In the genomic region with DNA sequence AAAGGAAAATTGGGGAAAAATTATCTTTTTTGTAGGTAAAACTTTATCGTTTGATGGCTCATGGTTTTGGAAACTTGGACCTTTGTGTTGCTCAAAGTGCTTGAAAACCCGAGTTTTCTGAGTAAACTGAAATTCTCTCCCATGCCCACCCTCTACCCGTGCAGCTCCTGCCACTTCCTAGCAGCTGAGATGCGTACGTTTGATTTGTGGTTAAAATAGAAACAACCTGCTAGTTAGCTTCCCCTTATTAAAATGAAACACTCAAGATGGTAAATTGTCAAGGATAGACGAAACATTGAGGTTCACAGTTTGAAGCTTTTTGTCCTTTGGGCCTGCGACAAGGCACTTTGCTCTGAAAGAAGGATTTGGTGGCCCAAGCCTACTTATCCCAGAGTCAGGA, we compare ENCODE assay signal across 22 mouse cellular contexts.
DNase-seq lines count a peak whose midpoint lies in the region; ATAC-seq and TF ChIP-seq lines count a peak whose summit lies in the region.
"Had no signal": no experiment of that assay in that cellular context is flagged by ENCODE, and none has a peak within 500 bp of the region (broad histone marks: within the 10 kb centered on the region; RNA-seq: fewer than 3 reads in every experiment).

No protein-coding gene starts in this region.

- no peaks in the 10 kb centered on the region for H3K9me3 ChIP-seq in stomach, postnatal 0 days (ENCODE audit: control insufficient read depth, low read length)

- no peaks in the 10 kb centered on the region for H3K27me3 ChIP-seq in stomach, postnatal 0 days (ENCODE audit: control insufficient read depth, insufficient read depth, low read length)
- H3K27me3 ChIP-seq: CH12.LX, Patski had no signal

- H3K4me3 ChIP-seq in stomach, postnatal 0 days (ENCODE audit: low read depth, low read length) = no peak overlapping the region

- 86% methylated on average over 7 of the region's 7 CpGs for WGBS in stomach, postnatal 0 days

- H3K36me3 ChIP-seq in stomach, postnatal 0 days (ENCODE audit: control insufficient read depth, insufficient read depth, low read length) = no peaks in the 10 kb centered on the region
- H3K36me3 ChIP-seq: G1E had no signal

- no peak overlapping the region for H3K9ac ChIP-seq in stomach, postnatal 0 days (ENCODE audit: low read length)

- no peak for TF ChIP-seq EP300 in stomach, postnatal 0 days (optimal IDR thresholded peaks at IDR 0.05)

- peak; percentile 71 for ATAC-seq in common myeloid progenitor, adult 5-6 weeks (replicated peaks; ENCODE audit: low read depth, poor library complexity, severe bottlenecking)
- peak; percentile 64 for ATAC-seq in granulocyte monocyte progenitor cell, adult 5-6 weeks (replicated peaks; ENCODE audit: poor library complexity, severe bottlenecking)
- peak; percentile 65 to 66; a peak in 3 of 4 replicates for ATAC-seq in hematopoietic stem cell, adult 5-6 weeks (replicated peaks in 1 of 2; ENCODE audit: insufficient read depth in 1 of 2, low FRiP score in 2 of 2, low TSS enrichment in 1 of 2, low read depth in 1 of 2, poor library complexity in 2 of 2, severe bottlenecking in 2 of 2)
- peak; percentile 69 for ATAC-seq in megakaryocyte progenitor cell, adult 5-6 weeks (replicated peaks; ENCODE audit: poor library complexity)
- no peak for ATAC-seq in stomach, postnatal 0 days (ENCODE audit: low FRiP score, low TSS enrichment)
- ATAC-seq: activated CD4-positive, CD25-positive, alpha-beta regulatory T cell, adult 4 months; CD4-positive, CD25-positive, alpha-beta regulatory T cell, adult 4 months; Patski had no signal

- no peak overlapping the region for H3K4me2 ChIP-seq in stomach, postnatal 0 days (replicated peaks; ENCODE audit: low read depth)

- no peaks in the 10 kb centered on the region for H3K4me1 ChIP-seq in stomach, postnatal 0 days (replicated peaks; ENCODE audit: control insufficient read depth, insufficient read depth)

- DNase-seq in cerebellum, adult 18-20 months = no peak
- DNase-seq in right cerebral cortex, postnatal 25 days = no peak
- no peak for DNase-seq in kidney, postnatal 10 days
- no peak for DNase-seq in stomach, postnatal 0 days (ENCODE audit: low spot score)
- DNase-seq: adrenal gland, adult 2 months; adrenal gland, adult 8-10 months; adrenal gland, postnatal 10 days; adrenal gland, postnatal 14 days; adrenal gland, postnatal 25 days; adrenal gland, postnatal 36 days; B cell, adult 2 months; cerebellum, adult 11 months; cerebellum, adult 11-12 months had no signal

- H3K27ac ChIP-seq in stomach, postnatal 0 days (replicated peaks) = no peak overlapping the region

- no peak for TF ChIP-seq CTCF in stomach, postnatal 0 days (IDR thresholded peaks at IDR 0.05; ENCODE audit: low read depth)
